Mouse (Mus musculus) liver, postnatal 0 days (tissue): ENCODE results near the gene Cog7. TPM values are rescaled to one million over a fixed set of nuclear protein-coding genes. Genes with fewer than 3 reads are reported as not detected.
A peak's percentile ranks its signal among the peaks of the same experiment; 100 is the strongest.

Experiments
- ATAC-seq: fragments of 200-750 bp; cut with Nextera tagmentation; 2 replicates; pipeline ENCODE4 v1.8.0; 2017; ENCODE audit warnings: mild to moderate bottlenecking, moderate library complexity
- DNase-seq: peaks from one replicate; pipeline ENCODE4 v3.0.0-alpha.2; 2016
- H3K27ac ChIP-seq: fragments of 300-500 bp; sonication (generic); 2 replicates; pipeline ENCODE4 v1.5.1; 2014; ENCODE audit warnings: antibody characterized with exemption, moderate library complexity, mild to moderate bottlenecking, low read depth
- H3K27me3 ChIP-seq: fragments of 300-500 bp; sonication (generic); 2 replicates; pipeline ENCODE4 v1.6.1; 2014; ENCODE audit warnings: low read length, control low read depth, mixed read lengths; ENCODE audit not compliant: insufficient read depth
- H3K36me3 ChIP-seq: fragments of 300-500 bp; sonication (generic); replicated peaks from 2 replicates; pipeline ENCODE4 v1.6.1; 2014; ENCODE audit warnings: mild to moderate bottlenecking, control low read depth, low read length, moderate library complexity, mixed read lengths; ENCODE audit not compliant: insufficient read depth
- H3K4me1 ChIP-seq: fragments of 300-500 bp; sonication (generic); 2 replicates; pipeline ENCODE4 v1.6.1; 2014; ENCODE audit warnings: antibody characterized with exemption, mild to moderate bottlenecking, control low read depth; ENCODE audit not compliant: insufficient read depth
- H3K4me2 ChIP-seq: fragments of 300-500 bp; sonication (generic); 2 replicates; pipeline ENCODE4 v1.6.1; 2014; ENCODE audit warnings: low read depth, mild to moderate bottlenecking, low read length, moderate library complexity, mixed read lengths
- H3K4me3 ChIP-seq: fragments of 300-500 bp; sonication (generic); 2 replicates; pipeline ENCODE4 v1.5.1; 2014; ENCODE audit warnings: low read depth, low read length
- H3K9ac ChIP-seq: fragments of 300-500 bp; sonication (generic); replicated peaks from 2 replicates; pipeline ENCODE4 v1.6.1; 2014; ENCODE audit warnings: mild to moderate bottlenecking, moderate library complexity
- H3K9me3 ChIP-seq: fragments of 300-500 bp; sonication (generic); 2 replicates; pipeline ENCODE4 v1.6.1; 2016; ENCODE audit warnings: mild to moderate bottlenecking, control low read depth, low read length, mixed read lengths
- CTCF ChIP-seq: sonication (generic); IDR thresholded peaks from 2 replicates; pipeline ENCODE4 v1.5.1; 2016; ENCODE audit warnings: antibody characterized with exemption, low read depth
- EP300 ChIP-seq: IDR thresholded peaks from 2 replicates; pipeline ENCODE4 v1.6.1; 2016; ENCODE audit warnings: antibody characterized with exemption, low read depth, mild to moderate bottlenecking
- WGBS: fragments of 180-500 bp; shearing (Covaris S2); extraction: QIAGEN DNeasy Blood & Tissue Kit; methylation state at CpG from one replicate; pipeline ENCODE4 v1.1.7; 2014; ENCODE audit not compliant: insufficient replicate concordance; 5-methylcytosine and 5-hydroxymethylcytosine counted together
- polyA plus RNA-seq: library from polyadenylated mRNA; unstranded; fragments of >200 nt; fragmentation: Nextera tagmentation; extraction: Ambion mirVana; gene quantifications from 2 replicates; pipeline ENCODE4 v1.2.1, GENCODE M21; 2015

The Cog7 gene
- polyA plus RNA-seq, 1 experiment from 2014 or later = 5.4 TPM

- Histone ChIP-seq H3K4me3 (no peak overlapping the region), H3K27me3 (no peaks in the 10 kb centered on the region), H3K4me1 (no peaks in the 10 kb centered on the region), H3K36me3 (no peaks in the 10 kb centered on the region), H3K27ac (no peak overlapping the region), H3K9ac (no peak overlapping the region), H3K9me3 (no peaks in the 10 kb centered on the region), H3K4me2 (no peak overlapping the region)
- TF ChIP-seq EP300 (no peak), CTCF (no peak)
- no peak for ATAC-seq
- DNase-seq = no peak
- 77% methylated on average over 7 of the region's 7 CpGs for WGBS
Measured at GRCm38 (mm10) chr7:121840810-121841209, 140.7 kb downstream of the Cog7 start.

GRCm38 (mm10) chr7:121836827-121837226, 144.7 kb downstream of the Cog7 start:
- Histone ChIP-seq H3K4me2 (no peak overlapping the region), H3K4me1 (no peaks in the 10 kb centered on the region), H3K36me3 (no peaks in the 10 kb centered on the region), H3K9ac (no peak overlapping the region), H3K9me3 (no peaks in the 10 kb centered on the region), H3K27me3 (no peaks in the 10 kb centered on the region), H3K4me3 (no peak overlapping the region), H3K27ac (no peak overlapping the region)
- DNase-seq (no peak), ATAC-seq (no peak)
- 60% methylated on average over 7 of the region's 7 CpGs for whole genome bisulfite sequencing
- TF ChIP-seq EP300 (no peak), CTCF (no peak)

GRCm38 (mm10) chr7:121835392-121835791, 146.1 kb downstream of the Cog7 start:
- H3K4me2 ChIP-seq = no peak overlapping the region
- no peak for DNase-seq
- no peak overlapping the region for H3K9ac ChIP-seq
- WGBS = 80% methylated on average over 7 of the region's 7 CpGs
- H3K9me3 ChIP-seq = no peaks in the 10 kb centered on the region
- H3K4me3 ChIP-seq = no peak overlapping the region
- no peaks in the 10 kb centered on the region for H3K36me3 ChIP-seq
- no peaks in the 10 kb centered on the region for H3K27me3 ChIP-seq
- H3K27ac ChIP-seq = no peak overlapping the region
- no peaks in the 10 kb centered on the region for H3K4me1 ChIP-seq
- peak; percentile 36; the same call in 1 of the 2 replicates for TF ChIP-seq CTCF
- TF ChIP-seq EP300 = no peak
- ATAC-seq = no peak

Other genes starting within 250 kb of the Cog7 start
- 0.05 TPM in 1 of 2 replicates, not detected in the other for gene Scnn1g, start 247.2 kb downstream of the Cog7 start, polyA plus RNA-seq
- 0.07 and 0.09 TPM in 2 replicates for gene Scnn1b, start 116.7 kb downstream of the Cog7 start, polyA plus RNA-seq
- gene Gga2, start 39.5 kb upstream of the Cog7 start, polyA plus RNA-seq = 9.7 and 10.1 TPM in 2 replicates
- gene Ubfd1, start 85.5 kb upstream of the Cog7 start, polyA plus RNA-seq = 10.9 and 11.0 TPM in 2 replicates
- 8.3 TPM in 2 replicates for gene Ears2, start 85.6 kb upstream of the Cog7 start, polyA plus RNA-seq
- 554 and 564 TPM in 2 replicates for gene Ndufab1, start 120.2 kb upstream of the Cog7 start, polyA plus RNA-seq
- gene Palb2, start 151.3 kb upstream of the Cog7 start, polyA plus RNA-seq = 4.5 and 6.5 TPM in 2 replicates
- gene Dctn5, start 151.3 kb upstream of the Cog7 start, polyA plus RNA-seq = 30.5 and 33.1 TPM in 2 replicates
- gene Plk1, start 177.7 kb upstream of the Cog7 start, polyA plus RNA-seq = 35.9 and 43.4 TPM in 2 replicates
- gene Ern2, start 204.5 kb upstream of the Cog7 start, polyA plus RNA-seq = not detected in 2 replicates
- gene Chp2, start 237.8 kb upstream of the Cog7 start, polyA plus RNA-seq = 2.1 and 2.9 TPM in 2 replicates